Mouse (Mus musculus): ENCODE data around the gene Mrpl21. TPM values are rescaled to one million over a fixed set of nuclear protein-coding genes. Genes with fewer than 3 reads are reported as not detected.

The Mrpl21 gene
- polyA plus RNA-seq, 1 experiment from 2014 or later, result 137 TPM

- WGBS, result 93% methylated on average over 6 of the region's 6 CpGs
- no peak overlapping the region for H3K4me3 ChIP-seq
- H3K27ac ChIP-seq, result no peak overlapping the region
- no peaks in the 10 kb centered on the region; the same call in 1 of the 2 replicates for H3K9me3 ChIP-seq
- no peak for DNase-seq (ENCODE audit: extremely low spot score, low spot score)
- no peaks in the 10 kb centered on the region for H3K4me1 ChIP-seq
- no peaks in the 10 kb centered on the region for H3K27me3 ChIP-seq (ENCODE audit: poor library complexity, severe bottlenecking)
- peaks cover 100% of the 10 kb centered on the region for H3K36me3 ChIP-seq (replicated peaks)
These were observed 12.9 kb upstream of the Mrpl21 start for GRCm38 (mm10) chr19:3269803-3270202.

DNA sequence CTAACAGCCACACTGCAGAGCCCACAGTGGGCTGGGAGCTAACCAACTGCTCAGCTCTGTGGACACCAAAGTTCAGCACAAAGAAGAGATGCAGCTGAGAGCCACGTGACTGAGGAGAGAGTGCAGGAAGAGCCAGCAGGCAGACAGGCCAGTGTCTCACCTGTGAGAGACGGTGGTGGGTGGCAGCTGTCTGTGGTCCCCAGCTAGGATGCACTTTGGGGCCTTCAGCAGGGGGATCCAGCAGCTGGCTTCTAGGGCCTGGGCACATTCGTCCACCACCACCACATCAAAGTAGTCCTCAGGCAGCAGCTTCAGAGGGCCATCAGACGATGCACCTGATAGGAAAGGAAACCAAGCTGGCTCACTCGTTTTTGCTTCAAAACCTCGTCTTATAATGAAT is 11.3 kb upstream of the Mrpl21 start:
- Histone ChIP-seq H3K27ac (no peak overlapping the region), H3K36me3 (replicated peaks) (peaks cover 100% of the 10 kb centered on the region), H3K4me1 (no peaks in the 10 kb centered on the region), H3K4me3 (no peak overlapping the region), H3K27me3 (ENCODE audit: poor library complexity, severe bottlenecking) (no peaks in the 10 kb centered on the region), H3K9me3 (no peaks in the 10 kb centered on the region; the same call in 1 of the 2 replicates)
- 93% methylated on average over 6 of the region's 6 CpGs for WGBS
- no peak for DNase-seq (ENCODE audit: extremely low spot score, low spot score)

- Histone ChIP-seq H3K4me3 (no peak overlapping the region), H3K27ac (no peak overlapping the region), H3K9me3 (no peaks in the 10 kb centered on the region; the same call in 1 of the 2 replicates), H3K27me3 (ENCODE audit: poor library complexity, severe bottlenecking) (no peaks in the 10 kb centered on the region), H3K4me1 (no peaks in the 10 kb centered on the region), H3K36me3 (replicated peaks) (peaks cover 99% of the 10 kb centered on the region)
- WGBS, result 95% methylated on average over 9 of the region's 9 CpGs
- no peak for DNase-seq (ENCODE audit: extremely low spot score, low spot score)
These were observed 9.4 kb upstream of the Mrpl21 start for GRCm38 (mm10) chr19:3273331-3273730.

DNA sequence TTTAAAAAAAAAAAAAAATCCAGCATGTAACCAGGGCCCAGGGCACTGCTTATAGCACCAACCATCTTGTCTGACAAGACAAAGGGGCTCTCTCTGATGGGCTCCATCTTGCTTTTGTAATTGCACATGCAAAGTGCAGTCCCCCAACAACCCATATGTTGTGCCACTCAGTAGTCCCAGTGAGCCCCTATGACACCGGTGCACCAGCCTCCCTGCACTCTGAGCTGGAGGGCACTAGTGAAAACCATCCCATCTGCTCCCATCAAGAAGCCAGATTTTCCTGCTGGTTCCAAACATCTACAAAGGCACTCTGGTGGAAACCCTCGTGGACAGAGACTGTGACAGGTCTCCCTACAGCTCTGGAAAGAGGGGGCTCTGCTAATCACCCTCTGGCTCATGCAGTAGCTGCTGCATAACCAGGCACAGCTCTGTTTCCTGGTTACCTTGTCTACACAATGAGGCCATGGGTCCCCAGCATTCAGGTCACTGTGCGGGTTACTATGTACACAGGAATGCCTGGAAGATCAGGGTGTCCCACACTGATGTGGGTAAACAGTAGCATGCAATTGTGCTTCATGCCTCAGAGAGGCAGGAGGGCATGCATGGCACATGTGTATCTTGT is 6.8 kb upstream of the Mrpl21 start:
- no peaks in the 10 kb centered on the region for H3K9me3 ChIP-seq
- 95% methylated on average over 3 of the region's 3 CpGs for WGBS
- H3K27me3 ChIP-seq (ENCODE audit: poor library complexity, severe bottlenecking), result no peaks in the 10 kb centered on the region
- H3K36me3 ChIP-seq (replicated peaks), result peaks cover 97% of the 10 kb centered on the region
- H3K4me1 ChIP-seq, result no peaks in the 10 kb centered on the region
- DNase-seq (ENCODE audit: extremely low spot score, low spot score), result no peak
- no peak overlapping the region for H3K27ac ChIP-seq
- no peak overlapping the region for H3K4me3 ChIP-seq

- no peak for DNase-seq (ENCODE audit: extremely low spot score, low spot score)
- Histone ChIP-seq H3K27me3 (ENCODE audit: poor library complexity, severe bottlenecking) (no peaks in the 10 kb centered on the region), H3K9me3 (no peaks in the 10 kb centered on the region), H3K4me1 (peaks cover 22% of the 10 kb centered on the region), H3K4me3 (peak overlapping the region; percentile 84), H3K27ac (peak overlapping the region; percentile 91; the same call in 1 of the 2 replicates), H3K36me3 (replicated peaks) (peaks cover 61% of the 10 kb centered on the region)
- 81% methylated on average over 4 of the region's 4 CpGs for WGBS
These were observed 815 bp upstream of the Mrpl21 start for GRCm38 (mm10) chr19:3281886-3282285.

- no peak overlapping the region for H3K4me3 ChIP-seq
- H3K36me3 ChIP-seq (replicated peaks), result peaks cover 83% of the 10 kb centered on the region
- WGBS, result 100% methylated on average over 1 of the region's 1 CpGs
These were observed 6.3 kb downstream of the Mrpl21 start for GRCm38 (mm10) chr19:3289006-3289405.

GRCm38 (mm10) chr19:3292028-3292427 is 9.3 kb downstream of the Mrpl21 start:
- no peaks in the 10 kb centered on the region for H3K27me3 ChIP-seq (ENCODE audit: poor library complexity, severe bottlenecking)
- 72% methylated on average over 2 of the region's 2 CpGs for WGBS

More at GRCm38 (mm10) chr19:3289006-3289405, 6.3 kb downstream of the Mrpl21 start:
- DNase-seq (ENCODE audit: extremely low spot score, low spot score), result no peak
- peaks cover 1% of the 10 kb centered on the region for H3K4me1 ChIP-seq
- H3K9me3 ChIP-seq, result no peaks in the 10 kb centered on the region
- H3K27me3 ChIP-seq (ENCODE audit: poor library complexity, severe bottlenecking), result no peaks in the 10 kb centered on the region
- H3K27ac ChIP-seq, result no peak overlapping the region

DNA sequence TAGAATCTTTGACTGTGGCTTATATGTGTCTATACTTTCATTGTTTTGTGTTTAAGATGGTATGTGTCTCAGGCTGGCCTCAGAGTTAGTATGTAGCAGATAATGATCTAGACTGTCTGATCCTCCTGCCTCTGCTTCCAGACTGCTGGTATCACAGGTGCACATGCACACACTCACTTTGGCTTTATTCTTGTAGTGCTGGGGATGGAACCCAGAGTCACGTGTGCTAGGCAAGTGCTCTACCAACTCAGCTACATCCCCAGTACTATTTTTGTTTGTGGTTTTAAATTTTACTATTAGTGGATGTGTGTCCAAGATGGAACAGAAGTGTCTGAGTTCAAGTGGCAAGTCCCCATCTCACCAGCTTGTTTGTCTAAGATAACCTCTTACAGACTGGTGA is 10.3 kb downstream of the Mrpl21 start:
- H3K27me3 ChIP-seq (ENCODE audit: poor library complexity, severe bottlenecking), result no peaks in the 10 kb centered on the region
- H3K9me3 ChIP-seq, result no peaks in the 10 kb centered on the region
- no peak overlapping the region for H3K4me3 ChIP-seq
- 85% methylated on average over 1 of the region's 1 CpGs for WGBS
- peaks cover 52% of the 10 kb centered on the region for H3K36me3 ChIP-seq (replicated peaks)
- H3K4me1 ChIP-seq, result no peaks in the 10 kb centered on the region
- H3K27ac ChIP-seq, result no peak overlapping the region
- no peak for DNase-seq (ENCODE audit: extremely low spot score, low spot score)

More at GRCm38 (mm10) chr19:3292028-3292427, 9.3 kb downstream of the Mrpl21 start:
- no peak overlapping the region for H3K27ac ChIP-seq
- H3K4me3 ChIP-seq, result no peak overlapping the region
- no peaks in the 10 kb centered on the region for H3K4me1 ChIP-seq
- H3K36me3 ChIP-seq (replicated peaks), result peaks cover 61% of the 10 kb centered on the region
- peak; percentile 55 for DNase-seq (ENCODE audit: extremely low spot score, low spot score)
- H3K9me3 ChIP-seq, result no peaks in the 10 kb centered on the region

GRCm38 (mm10) chr19:3295245-3295644 is 12.5 kb downstream of the Mrpl21 start:
- Histone ChIP-seq H3K9me3 (no peaks in the 10 kb centered on the region), H3K27me3 (ENCODE audit: poor library complexity, severe bottlenecking) (no peaks in the 10 kb centered on the region), H3K4me3 (no peak overlapping the region), H3K4me1 (no peaks in the 10 kb centered on the region), H3K27ac (no peak overlapping the region), H3K36me3 (replicated peaks) (peaks cover 29% of the 10 kb centered on the region)
- DNase-seq (ENCODE audit: extremely low spot score, low spot score), result no peak
- WGBS, result 90% methylated on average over 6 of the region's 6 CpGs

GRCm38 (mm10) chr19:3297034-3297433 is 14.3 kb downstream of the Mrpl21 start:
- Histone ChIP-seq H3K27me3 (ENCODE audit: poor library complexity, severe bottlenecking) (no peaks in the 10 kb centered on the region), H3K36me3 (replicated peaks) (peaks cover 11% of the 10 kb centered on the region; the same call in 1 of the 2 replicates), H3K4me1 (no peaks in the 10 kb centered on the region), H3K9me3 (no peaks in the 10 kb centered on the region), H3K4me3 (no peak overlapping the region), H3K27ac (no peak overlapping the region)
- DNase-seq (ENCODE audit: extremely low spot score, low spot score), result no peak

DNA sequence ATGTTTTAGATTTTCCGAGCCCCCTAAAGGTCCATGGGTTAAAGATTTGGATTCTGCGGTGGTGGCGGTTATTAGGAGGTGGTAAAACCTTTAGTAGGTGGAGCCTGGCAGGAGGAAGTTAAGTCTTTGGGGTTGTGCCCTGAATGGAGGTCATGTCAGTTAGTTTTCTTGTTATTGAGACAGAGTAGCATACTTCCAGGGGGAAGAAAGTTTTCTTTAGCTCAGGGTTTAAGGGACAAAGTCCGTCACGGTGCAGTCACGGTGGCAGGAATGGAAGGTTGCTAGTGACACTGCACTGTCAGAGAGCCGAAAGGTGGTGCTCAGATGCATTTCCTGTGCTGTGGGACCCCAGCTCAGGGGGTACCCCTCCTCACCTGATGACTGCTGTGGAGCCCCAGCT is 15.1 kb downstream of the Mrpl21 start:
- 90% methylated on average over 7 of the region's 7 CpGs for WGBS
- Histone ChIP-seq H3K27ac (no peak overlapping the region), H3K4me3 (no peak overlapping the region), H3K36me3 (replicated peaks) (peaks cover 5% of the 10 kb centered on the region; the same call in 1 of the 2 replicates), H3K4me1 (no peaks in the 10 kb centered on the region), H3K27me3 (ENCODE audit: poor library complexity, severe bottlenecking) (no peaks in the 10 kb centered on the region), H3K9me3 (no peaks in the 10 kb centered on the region)
- no peak for DNase-seq (ENCODE audit: extremely low spot score, low spot score)

GRCm38 (mm10) chr19:3304017-3304416 is 21.3 kb downstream of the Mrpl21 start:
- no peaks in the 10 kb centered on the region for H3K9me3 ChIP-seq
- no peak overlapping the region for H3K27ac ChIP-seq
- H3K27me3 ChIP-seq (ENCODE audit: poor library complexity, severe bottlenecking), result no peaks in the 10 kb centered on the region
- 76% methylated on average over 4 of the region's 4 CpGs for WGBS
- H3K36me3 ChIP-seq (replicated peaks), result no peaks in the 10 kb centered on the region
- no peak overlapping the region for H3K4me3 ChIP-seq
- DNase-seq (ENCODE audit: extremely low spot score, low spot score), result no peak
- no peaks in the 10 kb centered on the region for H3K4me1 ChIP-seq

- WGBS, result 48% methylated on average over 16 of the region's 16 CpGs
- H3K27ac ChIP-seq, result no peak overlapping the region
- H3K4me3 ChIP-seq, result no peak overlapping the region
- no peaks in the 10 kb centered on the region for H3K27me3 ChIP-seq (ENCODE audit: poor library complexity, severe bottlenecking)
- no peak for DNase-seq (ENCODE audit: extremely low spot score, low spot score)
- H3K36me3 ChIP-seq (replicated peaks), result no peaks in the 10 kb centered on the region
- H3K4me1 ChIP-seq, result no peaks in the 10 kb centered on the region
- H3K9me3 ChIP-seq, result no peaks in the 10 kb centered on the region
These were observed 24.7 kb downstream of the Mrpl21 start for GRCm38 (mm10) chr19:3307175-3307949.

Data from forebrain, embryonic 10.5 days (tissue).